Mouse (Mus musculus) myocyte (in vitro differentiated cells): Measurements from ENCODE around the gene Chchd2. TPM values are rescaled to one million over a fixed set of nuclear protein-coding genes. Genes with fewer than 3 reads are reported as not detected.
"Not testable (repeated sequence)": the region's sequence is repeated elsewhere in the genome, so short reads cannot be mapped to it uniquely, and the experiment has no call there.

Source experiments
- H3K27me3 ChIP-seq: one replicate; pipeline ENCODE4 v1.6.1; 2011; ENCODE audit not compliant: control insufficient read depth, insufficient read depth, insufficient read length
- H3K36me3 ChIP-seq: one replicate; pipeline ENCODE4 v1.6.1; 2011; ENCODE audit not compliant: control insufficient read depth, insufficient read depth
- H3K4me2 ChIP-seq: one replicate; pipeline ENCODE4 v1.6.1; 2011; ENCODE audit warnings: low read depth, control low read depth
- H3K4me3 ChIP-seq: one replicate; pipeline ENCODE4 v1.5.1; 2011; ENCODE audit warnings: mild to moderate bottlenecking, control low read depth, moderate library complexity
- H3K79me2 ChIP-seq: one replicate; pipeline ENCODE4 v1.6.1; 2011; ENCODE audit not compliant: control insufficient read depth, insufficient read depth
- H3ac ChIP-seq: one replicate; pipeline ENCODE4 v1.6.1; 2011; ENCODE audit not compliant: control insufficient read depth, insufficient read length
- CEBPB ChIP-seq: IDR thresholded peaks from 2 replicates; pipeline ENCODE4 v1.6.1; 2011; ENCODE audit warnings: mild to moderate bottlenecking, moderate library complexity; ENCODE audit not compliant: poor library complexity, insufficient read depth, severe bottlenecking
- E2F4 ChIP-seq: IDR thresholded peaks from one replicate; pipeline ENCODE4 v1.6.1; 2011; ENCODE audit warnings: mild to moderate bottlenecking, control low read depth, moderate library complexity; ENCODE audit not compliant: insufficient read depth
- MAX ChIP-seq: IDR thresholded peaks from one replicate; pipeline ENCODE4 v1.6.1; 2011; ENCODE audit warnings: low read depth, mild to moderate bottlenecking, control low read depth
- MYOD1 ChIP-seq, 3 experiments: IDR thresholded peaks; one replicate each; pipeline ENCODE4 v1.6.1; 2011; ENCODE audit warnings: control low read depth in 2 of 3, low read depth in 2 of 3, mild to moderate bottlenecking in 2 of 3, moderate library complexity in 1 of 3; ENCODE audit not compliant: insufficient read length in 2 of 3, control insufficient read depth in 1 of 3
- MYOG ChIP-seq, 3 experiments: IDR thresholded peaks; one replicate each; pipeline ENCODE4 v1.6.1; 2011; ENCODE audit warnings: control low read depth in 2 of 3, low read depth in 2 of 3, mild to moderate bottlenecking in 2 of 3; ENCODE audit not compliant: insufficient read length in 2 of 3, control insufficient read depth in 1 of 3, insufficient read depth in 1 of 3
- POLR2A ChIP-seq: IDR thresholded peaks from one replicate; pipeline ENCODE4 v1.6.1; 2011; ENCODE audit warnings: low read depth, mild to moderate bottlenecking, control low read depth, moderate library complexity; ENCODE audit not compliant: insufficient read length
- POLR2AphosphoS2 ChIP-seq: IDR thresholded peaks from one replicate; pipeline ENCODE4 v1.6.1; 2011; ENCODE audit warnings: low read depth, control low read depth; ENCODE audit not compliant: insufficient read length
- REST ChIP-seq: IDR thresholded peaks from one replicate; pipeline ENCODE4 v1.6.1; 2011; ENCODE audit warnings: mild to moderate bottlenecking, control low read depth, moderate library complexity; ENCODE audit not compliant: insufficient read depth, insufficient read length
- SRF ChIP-seq: IDR thresholded peaks from one replicate; pipeline ENCODE4 v1.6.1; 2011; ENCODE audit warnings: low read depth; ENCODE audit not compliant: control insufficient read depth, insufficient read length
- TCF12 ChIP-seq: IDR thresholded peaks from one replicate; pipeline ENCODE4 v1.6.1; 2011; ENCODE audit warnings: mild to moderate bottlenecking, control low read depth; ENCODE audit not compliant: poor library complexity, insufficient read depth, severe bottlenecking
- TCF3 ChIP-seq: IDR thresholded peaks from one replicate; pipeline ENCODE4 v1.6.1; 2011; ENCODE audit warnings: low read depth, control low read depth; ENCODE audit not compliant: insufficient read length
- USF1 ChIP-seq: IDR thresholded peaks from one replicate; pipeline ENCODE4 v1.6.1; 2011; ENCODE audit warnings: low read depth, mild to moderate bottlenecking, control low read depth, moderate library complexity
- polyA plus RNA-seq: library from polyadenylated mRNA; unstranded; fragments of >200 nt; fragmentation: generic; extraction: Trizol; gene quantifications from one replicate; pipeline ENCODE4 v1.2.1, GENCODE M21; 2012; ENCODE audit warnings: missing spikeins

Gene Chchd2
- polyA plus RNA-seq, 1 experiment = 747 TPM

- TF ChIP-seq POLR2AphosphoS2 = no peak
- no peak for TF ChIP-seq USF1
- TF ChIP-seq E2F4 = no peak
- TF ChIP-seq TCF3 = no peak
- TF ChIP-seq CEBPB = no peak
- TF ChIP-seq TCF12 = no peak
- no peak for TF ChIP-seq POLR2A
- no peak for TF ChIP-seq REST
- TF ChIP-seq MYOG (IDR thresholded peaks at IDR 0.05; ENCODE audit: control insufficient read depth in 1 of 3, insufficient read depth in 1 of 3, insufficient read length in 2 of 3, low read depth in 2 of 3) = no peak
- TF ChIP-seq MYOD1 (IDR thresholded peaks at IDR 0.05; ENCODE audit: control insufficient read depth in 1 of 3, insufficient read length in 2 of 3, low read depth in 2 of 3) = no peak
- TF ChIP-seq MAX = no peak
- no peak for TF ChIP-seq SRF
- no peak overlapping the region for H3ac ChIP-seq
- no peaks in the 10 kb centered on the region for H3K36me3 ChIP-seq
- no peaks in the 10 kb centered on the region for H3K79me2 ChIP-seq
- no peaks in the 10 kb centered on the region for H3K27me3 ChIP-seq
- H3K4me3 ChIP-seq = peak overlapping the region; percentile 30
- H3K4me2 ChIP-seq = peak overlapping the region; percentile 99
Measured at GRCm38 (mm10) chr5:129907775-129908174, 20.5 kb upstream of the Chchd2 start.

GRCm38 (mm10) chr5:129898449-129898848, 11.2 kb upstream of the Chchd2 start, which contains the start of gene Phkg1:
Gene Phkg1 (minus strand): TSS chr5:129898549.
- no peak within 1 kb of the TSS for H3K4me3 ChIP-seq
- no peaks in the 10 kb centered on the region for H3K79me2 ChIP-seq
- H3K27me3 ChIP-seq = no peaks in the 10 kb centered on the region
- H3K36me3 ChIP-seq = no peaks in the 10 kb centered on the region
- no peak for TF ChIP-seq USF1
- no peak for TF ChIP-seq POLR2A
- no peak for TF ChIP-seq MYOD1 (IDR thresholded peaks at IDR 0.05; ENCODE audit: control insufficient read depth in 1 of 3, insufficient read length in 2 of 3, low read depth in 2 of 3)
- no peak for TF ChIP-seq SRF
- no peak within 1 kb of the TSS for H3K4me2 ChIP-seq
- no peak within 1 kb of the TSS for H3ac ChIP-seq

GRCm38 (mm10) chr5:129895198-129896088, 8.2 kb upstream of the Chchd2 start, which contains the start of gene Zbed5:
Gene Zbed5 (plus strand): TSS chr5:129895723.
- H3ac ChIP-seq = no peak within 1 kb of the TSS
- H3K4me3 ChIP-seq = peak within 1 kb of the TSS; percentile 35
- H3K79me2 ChIP-seq = no peaks in the 10 kb centered on the region
- no peak for TF ChIP-seq TCF3
- TF ChIP-seq POLR2AphosphoS2 = no peak
- TF ChIP-seq POLR2A = peak; percentile 48
- peaks cover 5% of the 10 kb centered on the region for H3K27me3 ChIP-seq
- peak within 1 kb of the TSS; percentile 95 for H3K4me2 ChIP-seq
- H3K36me3 ChIP-seq = no peaks in the 10 kb centered on the region

GRCm38 (mm10) chr5:129890390-129890789, 3.1 kb upstream of the Chchd2 start:
- not testable (repeated sequence) for H3K36me3 ChIP-seq, H3ac ChIP-seq, H3K27me3 ChIP-seq, H3K4me2 ChIP-seq, H3K4me3 ChIP-seq
- peaks cover 16% of the 10 kb centered on the region for H3K79me2 ChIP-seq

- Histone ChIP-seq H3K36me3 (peaks cover 26% of the 10 kb centered on the region), H3K4me2 (peak overlapping the region; percentile 97), H3ac (peak overlapping the region; percentile 42), H3K79me2 (peaks cover 29% of the 10 kb centered on the region), H3K27me3 (no peaks in the 10 kb centered on the region), H3K4me3 (peak overlapping the region; percentile 80)
- TF ChIP-seq MAX (no peak), SRF (no peak), TCF12 (no peak), POLR2A (no peak), CEBPB (no peak), POLR2AphosphoS2 (no peak), MYOD1 (IDR thresholded peaks at IDR 0.05; ENCODE audit: control insufficient read depth in 1 of 3, insufficient read length in 2 of 3, low read depth in 2 of 3) (no peak), E2F4 (no peak), MYOG (IDR thresholded peaks at IDR 0.05; ENCODE audit: control insufficient read depth in 1 of 3, insufficient read depth in 1 of 3, insufficient read length in 2 of 3, low read depth in 2 of 3) (no peak), TCF3 (no peak), USF1 (no peak), REST (no peak)
Measured at GRCm38 (mm10) chr5:129886271-129886670, 999 bp downstream of the Chchd2 start.
